Mouse (Mus musculus) mammary gland, adult 2 months (tissue): ENCODE measurements around the gene Apoh. TPM values are rescaled to one million over a fixed set of nuclear protein-coding genes. Genes with fewer than 3 reads are reported as not detected.

Experiments used
- polyA plus RNA-seq: library from polyadenylated mRNA; depleted of rRNA; stranded (reverse); fragments of >200 nt; gene quantifications from 2 replicates; pipeline ENCODE4 v1.2.3, GENCODE M21; 2012; ENCODE audit warnings: low replicate concordance; rRNA removed

The Apoh gene
- polyA plus RNA-seq, result 0.47 and 6.5 TPM in 2 replicates

DNA sequence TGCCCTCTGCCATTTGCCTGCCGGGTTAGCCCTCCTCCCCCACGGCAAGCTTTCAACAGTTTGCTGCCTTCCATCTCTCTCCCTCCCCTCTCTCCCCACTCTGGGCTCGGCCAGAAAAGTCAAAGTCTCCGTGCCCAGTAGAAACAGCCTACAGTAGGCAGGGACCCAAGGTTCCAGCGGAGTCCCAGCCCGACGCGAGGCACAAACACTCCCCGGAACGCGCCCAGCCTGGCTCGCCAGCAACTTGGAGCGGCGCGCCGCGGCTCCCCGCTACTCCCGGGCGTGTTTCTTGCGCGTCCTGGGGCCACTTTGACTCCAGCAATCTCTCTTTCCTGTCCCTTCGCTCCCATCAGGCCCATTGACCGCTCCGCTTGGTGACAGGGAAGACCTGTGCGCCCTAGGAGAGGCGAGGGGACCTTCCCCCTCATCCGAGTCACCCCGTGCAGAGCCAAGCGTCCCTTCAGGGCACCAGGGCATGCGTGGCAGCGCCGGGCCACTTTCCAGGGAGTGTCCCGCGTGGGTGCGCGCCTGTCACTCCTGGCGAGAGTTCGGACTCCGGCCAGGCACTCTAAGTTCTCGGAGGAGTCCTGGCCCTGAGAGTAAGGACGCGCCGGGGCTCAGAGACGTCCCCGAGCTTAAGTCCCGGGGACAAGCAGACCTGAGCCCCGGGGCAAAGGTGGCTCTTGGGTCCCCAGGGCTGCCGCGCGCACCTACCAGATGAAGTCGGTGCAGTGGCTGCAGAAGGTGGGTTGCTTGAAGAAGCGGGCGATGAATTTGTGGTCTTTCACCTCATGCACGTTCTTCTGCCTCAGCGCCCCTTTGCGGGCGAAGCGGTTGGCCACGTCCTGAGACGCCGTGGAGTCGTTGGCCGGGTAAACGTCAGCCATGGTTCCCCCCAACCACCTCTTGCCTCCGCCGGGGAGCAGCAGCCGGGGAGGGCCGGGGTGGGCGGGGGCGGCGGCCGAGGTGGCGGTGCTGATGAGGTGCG is at the start of gene Apoh:
Gene Apoh, plus strand, starts transcription at position 574 of the 988 bp plus-strand sequence.

DNA sequence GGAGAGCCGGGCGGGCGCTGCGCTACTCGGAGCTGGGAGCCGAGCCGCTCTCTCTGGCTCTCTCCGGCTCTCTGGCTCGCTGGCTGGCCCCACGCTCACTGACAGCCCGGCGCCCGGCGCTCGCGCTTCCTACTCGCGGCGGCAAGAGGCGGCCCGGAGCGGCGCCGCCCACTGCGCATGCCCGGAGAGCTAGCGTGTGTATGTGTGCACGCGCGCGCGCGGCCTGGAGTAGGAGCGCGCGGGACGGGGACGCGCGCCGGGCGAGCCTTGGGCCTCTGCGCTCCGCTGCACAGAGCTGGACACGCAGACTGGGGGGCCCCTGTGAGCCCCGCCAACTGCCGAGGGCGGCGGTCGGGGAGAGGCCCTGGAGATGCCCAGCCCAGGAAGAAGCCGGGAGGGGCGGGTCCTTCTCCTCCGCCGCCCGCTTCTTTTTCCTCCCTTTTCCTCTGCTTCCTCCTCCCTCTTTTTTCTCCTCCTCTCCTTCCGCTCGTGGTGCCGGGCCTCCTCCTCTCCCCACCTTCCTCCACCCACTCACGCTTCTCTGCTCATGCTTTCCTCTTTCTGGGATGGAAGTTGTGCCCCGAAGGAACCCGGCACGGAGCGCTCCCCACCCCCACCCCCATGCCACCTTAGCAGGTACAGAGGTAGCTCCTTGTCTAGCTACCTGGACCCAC is 772 bp downstream of the Apoh start, which contains the start of gene Prkca:
Gene Prkca, minus strand, starts transcription at position 140 of the 674 bp plus-strand sequence.

DNA sequence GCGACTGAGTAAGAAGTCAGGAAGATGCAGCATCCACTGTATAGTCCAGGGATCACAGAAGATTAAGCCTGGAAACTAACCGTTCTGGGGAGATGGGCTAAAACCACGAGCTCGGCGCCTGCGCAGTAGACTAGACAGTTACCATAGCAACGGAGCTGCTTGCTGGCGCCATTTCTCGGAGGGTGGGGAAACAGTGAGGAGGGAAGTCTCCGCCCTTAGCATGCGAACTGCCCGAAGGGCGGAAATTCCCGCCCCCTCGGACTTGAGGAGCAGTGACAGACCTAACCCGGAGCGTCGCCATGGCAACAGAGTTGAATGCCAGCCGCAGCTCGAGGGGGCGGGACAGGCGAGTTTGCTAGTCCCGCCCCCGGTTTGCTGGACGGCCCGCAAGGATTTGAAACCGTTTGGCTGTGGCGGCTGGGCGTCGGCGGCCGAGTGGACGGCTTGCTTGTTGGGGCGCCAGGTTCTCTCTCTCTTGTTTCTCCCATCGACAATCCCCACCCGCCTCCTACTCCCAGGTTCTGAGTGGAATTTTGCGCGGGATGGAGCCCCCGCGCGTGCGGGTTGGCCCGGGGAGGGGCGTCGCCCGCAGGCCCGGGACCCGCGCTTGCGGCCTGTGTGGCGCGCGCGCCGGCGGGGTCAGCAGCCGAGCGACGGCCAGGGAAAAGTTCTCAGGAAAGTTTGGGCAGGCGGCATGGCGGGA is 81.9 kb downstream of the Apoh start, which contains the start of gene Cep112:
Gene Cep112, plus strand, starts transcription at position 304 of the 703 bp plus-strand sequence.

Other genes with a start within 250 kb of the Apoh start
- gene Prkca, start 574 bp downstream of the Apoh start, polyA plus RNA-seq, result 3.8 and 5.6 TPM in 2 replicates
- 0.10 and 0.46 TPM in 2 replicates for gene Cep112, start 81.8 kb downstream of the Apoh start, polyA plus RNA-seq